Mouse (Mus musculus) gastrocnemius, adult 18-20 months (tissue): ENCODE measurements around the gene Tdgf1. TPM values are rescaled to one million over a fixed set of nuclear protein-coding genes. Genes with fewer than 3 reads are reported as not detected.

Experiments
- DNase-seq: peaks from one replicate; pipeline ENCODE4 v3.0.0; 2021; ENCODE audit warnings: low spot score
- long read RNA-seq, 2 experiments: library from polyadenylated mRNA; stranded (forward); transcript quantifications; one replicate each; pipeline ENCODE4 v2.0.0; 2021
- total RNA-seq, 2 experiments: library from RNA; stranded (reverse); gene quantifications; 2 replicates each; pipeline ENCODE4 v1.2.3; 2021

The Tdgf1 gene
- not detected for total RNA-seq
- long read RNA-seq, experiment 1, result 0 reads
- long read RNA-seq, experiment 2, result 0 reads

DNA sequence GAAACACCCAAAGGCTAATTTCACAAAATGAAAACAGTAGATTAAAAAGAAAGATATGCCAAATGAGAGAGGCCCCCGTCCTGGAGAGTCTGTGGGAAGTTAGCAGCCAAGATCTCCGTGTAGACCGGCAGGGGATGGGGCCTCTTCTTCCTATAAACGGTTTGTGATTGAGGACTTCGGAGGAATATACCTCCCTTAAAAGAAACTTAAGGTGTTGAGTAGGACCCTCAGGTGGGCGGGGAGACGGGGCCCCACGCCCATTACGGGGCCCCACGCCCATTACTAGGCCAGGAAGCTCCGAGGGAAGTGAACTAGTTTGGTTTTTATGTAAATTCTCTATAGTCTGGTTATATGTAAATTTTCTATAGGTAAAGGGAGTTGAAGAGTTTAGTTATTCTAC, at the start of gene Tdgf1:
TSS of gene Tdgf1 (minus strand) at position 233 of the 400 bp plus-strand sequence.
- no peak for DNase-seq

DNA sequence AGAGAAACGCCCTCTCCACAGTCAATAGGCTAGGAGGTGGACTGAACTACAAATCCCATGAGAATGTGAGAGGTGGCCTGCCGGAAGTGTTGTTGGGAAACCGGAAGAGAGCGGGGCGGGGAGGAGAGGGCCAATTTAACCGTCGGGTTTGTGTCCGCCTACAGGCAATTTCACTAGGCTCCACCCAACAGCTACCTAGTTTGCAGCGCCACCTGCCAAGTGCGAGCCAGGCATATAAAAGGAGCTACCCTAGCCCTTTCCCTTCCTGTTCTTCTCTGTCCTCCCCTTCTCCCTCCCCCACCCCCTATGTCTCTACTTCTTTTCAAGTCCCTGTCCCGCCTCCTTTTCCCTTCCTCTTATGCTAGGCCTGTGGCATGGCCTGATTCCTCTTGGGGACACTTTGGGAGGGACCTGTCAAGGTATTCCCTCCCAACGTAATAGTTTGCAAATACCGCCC, 48.8 kb upstream of the Tdgf1 start:
- DNase-seq, result peak; percentile 79

DNA sequence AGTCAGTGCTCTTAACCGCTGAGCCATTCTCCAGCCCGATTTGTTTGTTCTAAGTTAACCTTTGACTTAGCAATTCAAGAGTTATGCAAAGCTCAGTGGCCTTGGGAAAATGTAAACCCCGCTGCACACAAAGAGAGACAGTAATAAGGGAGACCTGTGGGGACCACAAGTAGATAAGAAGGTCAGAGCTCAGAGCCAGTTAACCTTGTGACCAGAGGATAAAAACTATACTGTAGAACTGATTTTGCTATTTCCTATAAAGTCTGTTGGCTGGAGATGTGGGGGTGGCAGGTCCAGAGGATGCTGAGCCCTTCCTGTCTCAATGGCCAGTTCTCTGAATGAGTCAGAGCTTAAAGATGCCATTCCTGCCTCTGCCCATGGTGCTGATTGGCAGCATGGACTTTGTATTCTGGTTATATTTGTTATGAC, 47.3 kb upstream of the Tdgf1 start:
- no peak for DNase-seq

DNA sequence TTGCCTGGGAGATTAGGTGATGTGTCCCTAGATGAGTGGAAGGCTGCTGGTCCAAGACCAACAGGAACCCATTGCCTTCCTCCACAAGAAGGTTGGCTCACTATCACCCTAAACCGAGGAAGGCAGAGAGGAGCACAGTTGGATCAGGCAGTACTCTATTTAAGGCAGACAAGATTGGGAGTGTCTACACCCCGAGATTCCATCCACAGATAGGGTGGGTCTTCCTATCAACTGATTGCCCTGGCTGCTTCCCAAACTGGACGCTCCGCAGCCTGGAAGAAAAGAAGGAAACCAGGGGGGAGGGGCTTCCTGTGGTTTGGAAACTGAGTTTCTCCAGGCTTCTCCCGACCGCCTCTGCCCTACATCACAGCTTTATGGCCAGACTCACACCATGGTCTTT, 44.2 kb upstream of the Tdgf1 start, which contains the start of gene Rtp3:
TSS of gene Rtp3 (minus strand) at position 380 of the 400 bp plus-strand sequence.
- peak; percentile 24 for DNase-seq

DNA sequence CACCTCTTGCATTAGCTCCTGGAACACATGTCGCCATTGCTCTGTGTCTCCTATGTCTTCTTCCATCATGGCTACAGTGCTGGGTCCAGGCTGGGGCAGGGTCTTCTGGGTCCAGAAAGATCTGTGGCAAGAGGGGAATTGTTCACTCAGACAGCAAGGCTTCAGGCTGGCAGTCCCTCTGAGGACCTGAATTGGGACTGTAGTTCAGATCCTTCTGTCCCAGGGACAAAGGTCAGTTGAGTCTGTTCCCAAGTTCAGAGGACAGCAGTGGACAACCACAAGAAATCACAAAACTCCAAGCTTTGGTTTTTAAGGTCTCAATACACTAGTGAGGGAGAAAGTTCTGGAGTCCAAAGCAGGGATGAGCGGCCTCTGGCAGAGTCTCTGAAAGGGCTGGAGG, 43.6 kb upstream of the Tdgf1 start:
- DNase-seq, result no peak

DNA sequence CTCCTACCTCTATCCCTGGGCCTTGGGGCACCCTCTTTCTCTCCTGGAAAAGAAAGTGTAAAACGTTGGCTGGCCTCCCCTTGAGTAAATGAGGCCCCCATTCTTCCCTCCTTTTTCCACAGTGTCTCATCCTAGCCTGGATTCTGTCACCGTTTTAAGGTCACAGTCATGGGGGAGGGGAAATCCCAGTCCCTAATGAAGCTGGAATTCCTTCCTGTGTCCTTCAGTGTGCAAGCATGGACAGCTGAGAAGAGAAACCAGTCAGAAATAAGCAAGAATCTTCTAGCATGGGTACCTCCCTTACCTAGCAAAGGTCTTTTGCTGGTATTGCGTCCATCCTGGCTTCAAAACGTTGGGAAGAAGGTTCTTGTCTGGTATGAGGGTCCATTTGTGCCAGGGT, 43.2 kb upstream of the Tdgf1 start:
- no peak for DNase-seq

DNA sequence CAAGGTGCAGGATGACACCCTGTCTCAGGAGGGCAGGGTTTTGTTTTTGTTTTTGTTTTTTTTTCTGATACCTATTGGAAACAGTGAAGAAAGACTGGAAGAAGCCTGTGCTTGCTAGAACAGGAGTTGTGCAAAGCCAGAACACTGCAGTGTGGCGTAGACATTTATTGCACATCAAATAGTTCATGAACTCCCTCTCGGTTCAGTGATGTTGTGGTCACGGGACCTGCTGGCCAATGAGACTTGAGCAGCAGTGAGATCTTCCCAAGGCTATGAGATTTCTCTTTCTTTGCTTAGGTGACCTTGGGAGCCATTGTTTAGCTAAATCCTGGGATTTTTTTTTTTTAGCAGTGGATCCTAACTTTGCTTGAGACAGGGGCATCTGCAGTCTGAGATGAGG, 42.1 kb upstream of the Tdgf1 start:
- no peak for DNase-seq

DNA sequence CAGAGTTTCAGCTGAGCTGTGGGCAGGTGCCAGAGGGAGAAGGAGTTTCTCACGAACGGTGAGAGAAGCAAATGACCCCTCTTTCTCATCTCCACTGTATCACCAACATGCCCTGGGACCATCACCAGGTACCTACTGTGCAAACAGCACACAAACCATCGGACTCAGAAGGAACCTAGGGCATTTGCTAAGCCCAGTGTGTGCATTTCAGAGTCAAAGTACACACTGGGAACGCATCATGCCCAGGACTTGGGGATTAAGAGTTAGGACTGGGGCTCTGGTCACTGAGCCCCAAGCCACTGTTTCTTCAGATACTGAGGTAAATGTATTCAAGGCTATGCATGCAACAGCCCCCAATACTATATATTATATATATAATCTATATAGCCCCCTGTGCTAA, 41.4 kb upstream of the Tdgf1 start:
- DNase-seq, result no peak

DNA sequence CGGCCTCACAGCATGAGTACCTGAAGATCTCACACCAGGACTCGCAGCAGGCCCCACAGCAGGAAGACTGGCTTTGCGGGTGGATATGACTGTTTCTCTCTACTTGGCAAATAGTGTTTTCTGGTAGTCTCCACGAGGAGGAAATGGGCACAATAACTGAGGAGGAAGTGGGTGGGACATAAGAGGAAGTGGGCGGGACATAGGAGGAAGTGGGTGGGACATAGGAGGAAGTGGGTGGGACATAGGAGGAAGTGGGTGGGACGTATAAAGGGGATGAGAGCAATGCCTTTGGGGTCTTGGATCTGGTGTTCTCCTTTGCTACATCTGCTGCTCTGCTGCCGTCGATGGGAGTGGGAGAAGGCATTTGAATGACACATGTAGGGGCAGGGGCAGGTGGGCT, 40.0 kb upstream of the Tdgf1 start:
- no peak for DNase-seq

DNA sequence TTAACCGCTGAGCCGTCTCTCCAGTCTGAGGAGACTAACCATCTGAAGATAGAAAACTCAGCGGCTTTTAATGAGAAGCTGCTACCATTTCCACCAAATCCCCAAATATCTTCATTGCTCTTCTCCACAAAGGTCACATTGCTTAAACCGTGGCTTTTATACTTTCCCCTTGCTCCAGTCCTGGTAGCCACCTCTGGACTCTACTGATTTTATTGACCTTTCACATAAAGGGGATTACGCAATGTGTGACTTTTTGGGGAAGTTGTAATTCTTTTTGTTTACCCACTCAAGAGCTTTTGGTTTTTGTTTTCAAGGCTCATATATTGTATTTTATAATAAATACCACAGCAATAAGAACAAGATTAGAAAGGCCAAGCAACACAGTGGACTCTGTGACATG, 39.6 kb upstream of the Tdgf1 start:
- DNase-seq, result no peak

DNA sequence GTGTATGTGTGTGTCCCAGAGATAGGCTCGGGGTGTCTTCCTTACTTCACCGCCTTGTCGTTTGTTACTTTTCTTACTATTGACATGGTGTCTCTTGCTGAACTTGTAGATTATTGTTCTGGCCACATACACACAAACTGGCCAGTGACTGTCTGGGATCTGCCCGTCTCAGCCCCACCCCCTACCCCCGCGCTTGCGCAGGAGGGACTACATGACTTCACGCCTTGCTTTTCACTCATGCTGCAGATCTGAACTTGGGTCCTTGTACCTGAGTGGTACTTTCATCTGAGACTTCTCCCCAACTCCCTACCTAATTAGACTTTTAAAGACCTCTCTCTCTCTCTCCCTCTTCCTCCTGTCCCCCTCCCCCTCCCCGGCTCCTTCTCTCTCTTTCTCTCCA, 38.1 kb upstream of the Tdgf1 start:
- no peak for DNase-seq

DNA sequence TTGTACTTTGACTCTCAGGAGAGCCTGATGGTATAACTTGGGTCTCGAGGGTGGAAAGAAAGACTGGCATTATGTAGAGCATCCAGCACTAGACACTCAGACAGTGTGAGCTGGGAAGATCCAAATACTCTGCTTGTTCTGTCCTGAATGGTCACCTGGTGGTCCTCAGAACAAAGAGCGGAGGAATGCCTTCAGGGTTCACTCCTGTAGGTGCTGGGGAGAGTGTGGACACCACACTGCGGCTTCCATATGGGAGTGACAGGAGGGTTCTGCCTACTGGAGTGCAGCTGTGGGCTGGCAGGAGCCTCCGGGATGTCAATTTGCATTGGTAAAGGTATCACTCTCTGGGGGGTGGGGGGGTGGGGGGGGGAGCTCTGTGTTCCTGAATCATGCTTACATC, 36.4 kb upstream of the Tdgf1 start:
- DNase-seq, result no peak

DNA sequence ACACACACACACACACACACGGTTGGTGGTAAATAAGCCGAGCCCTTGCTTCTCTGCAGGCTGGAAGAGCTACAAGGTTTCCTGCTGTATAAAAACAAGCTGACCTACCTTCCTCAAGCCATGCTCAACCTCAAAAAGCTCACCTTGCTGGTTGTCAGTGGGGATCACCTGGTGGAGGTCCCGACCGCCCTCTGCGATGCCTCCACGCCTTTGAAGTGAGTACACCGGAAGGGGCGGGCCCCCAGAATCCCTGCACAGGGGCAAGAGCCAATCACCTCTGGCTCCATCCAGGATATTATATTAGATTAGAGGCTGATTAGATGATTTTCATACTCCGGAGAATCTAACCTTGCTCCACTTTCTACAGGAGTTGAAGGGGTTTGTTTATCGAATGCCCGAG, 33.5 kb upstream of the Tdgf1 start:
- no peak for DNase-seq

DNA sequence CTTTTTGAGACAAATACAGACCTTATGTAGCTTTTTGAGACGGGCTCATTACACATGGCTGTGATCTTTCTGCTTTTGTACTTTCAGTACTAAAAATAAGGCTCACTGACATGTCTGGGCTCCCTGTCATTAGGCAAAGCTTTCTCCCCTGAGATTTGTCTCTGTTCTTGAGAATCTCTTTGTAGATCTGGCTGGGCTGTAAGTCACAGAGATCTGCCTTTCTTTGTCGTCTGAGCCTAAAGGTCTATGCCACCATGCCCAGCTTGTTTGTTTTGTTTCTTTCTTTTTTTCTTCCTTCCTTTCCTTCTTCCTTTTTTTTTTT, 19.9 kb upstream of the Tdgf1 start:
- no peak for DNase-seq

DNA sequence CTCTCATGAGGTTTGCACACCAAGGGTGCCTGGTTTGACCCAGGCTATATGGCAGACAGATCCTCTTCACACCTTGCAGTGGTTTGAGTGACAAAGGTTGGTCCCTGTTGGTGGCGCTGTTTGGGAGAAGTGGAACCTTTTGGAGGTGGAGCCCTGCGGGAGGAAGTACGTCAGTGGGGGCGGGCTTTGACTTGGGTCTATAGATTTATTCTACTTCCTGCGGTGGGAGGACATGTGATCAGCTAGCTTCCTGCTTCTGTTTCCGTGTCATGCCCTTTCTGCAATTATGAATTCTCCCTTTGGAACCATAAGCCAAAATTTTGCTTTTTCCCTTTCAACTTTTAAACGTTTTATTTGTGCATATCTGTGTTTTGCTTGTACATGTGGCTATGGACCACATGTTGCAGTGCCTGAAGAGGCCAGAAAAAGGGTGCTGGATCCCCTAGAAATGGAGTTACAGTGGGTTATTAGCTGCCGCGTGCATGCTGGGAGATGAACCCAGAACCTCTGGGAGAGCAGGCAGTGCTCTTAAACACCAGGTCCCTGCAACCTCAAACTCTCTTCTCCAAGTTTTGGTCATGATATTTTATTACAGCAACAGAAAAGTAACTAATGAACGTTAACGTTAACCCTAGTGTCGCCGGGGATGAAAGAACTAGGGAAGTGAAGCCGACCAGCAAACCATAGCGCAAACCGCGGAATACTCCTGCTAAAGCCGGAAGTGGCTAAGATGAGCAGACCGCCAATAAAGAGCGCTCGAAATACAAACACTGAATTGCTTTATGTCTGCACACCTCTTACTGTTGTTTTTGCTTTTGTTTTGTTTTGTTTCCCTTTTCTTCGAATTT, 19.3 kb upstream of the Tdgf1 start:
- no peak for DNase-seq

DNA sequence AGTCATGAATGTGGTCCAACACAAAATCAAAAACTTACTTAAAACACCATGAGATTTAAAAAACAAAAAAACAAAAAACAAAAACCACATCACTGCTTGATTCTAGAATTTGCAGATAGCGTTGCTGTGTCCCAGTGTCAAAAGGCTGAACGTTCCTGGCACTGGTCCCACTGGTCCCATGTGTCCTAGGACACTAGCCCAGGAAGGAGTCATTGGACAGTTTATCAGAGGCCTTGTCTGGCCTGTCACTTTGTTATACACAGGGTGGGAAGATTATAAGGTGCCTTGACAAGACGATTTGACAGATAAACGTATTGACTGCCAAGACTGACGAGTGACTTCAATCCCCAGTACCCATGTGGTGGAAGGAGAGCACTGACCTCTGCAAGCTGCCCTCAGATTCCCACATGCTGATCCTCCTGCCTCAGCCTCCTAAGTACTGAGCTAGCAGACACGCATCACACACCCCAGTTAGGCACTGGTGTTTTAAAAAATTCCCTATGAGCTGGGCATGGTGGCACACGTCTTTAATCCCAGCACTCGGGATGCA, 17.7 kb upstream of the Tdgf1 start:
- peak; percentile 43 for DNase-seq

DNA sequence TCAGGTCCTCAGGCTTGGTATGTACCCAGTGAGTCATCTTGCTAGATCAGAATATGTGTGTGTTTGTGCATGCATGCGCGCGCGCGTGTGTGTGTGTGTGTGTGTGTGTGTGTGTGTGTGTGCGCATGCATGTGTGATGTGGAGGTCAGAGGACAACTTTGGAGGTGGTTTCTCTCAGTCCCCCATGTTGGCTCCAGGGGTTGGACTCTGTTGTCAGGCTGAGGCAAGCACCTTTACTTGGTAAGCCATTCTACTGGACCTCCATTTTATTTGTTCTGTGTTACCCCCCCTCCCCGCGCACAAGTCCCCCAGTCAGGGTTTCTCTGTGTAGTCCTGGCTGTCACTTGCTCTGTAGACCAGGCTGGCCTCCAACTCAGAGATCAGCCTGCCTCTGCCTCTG, 15.4 kb upstream of the Tdgf1 start:
- no peak for DNase-seq

DNA sequence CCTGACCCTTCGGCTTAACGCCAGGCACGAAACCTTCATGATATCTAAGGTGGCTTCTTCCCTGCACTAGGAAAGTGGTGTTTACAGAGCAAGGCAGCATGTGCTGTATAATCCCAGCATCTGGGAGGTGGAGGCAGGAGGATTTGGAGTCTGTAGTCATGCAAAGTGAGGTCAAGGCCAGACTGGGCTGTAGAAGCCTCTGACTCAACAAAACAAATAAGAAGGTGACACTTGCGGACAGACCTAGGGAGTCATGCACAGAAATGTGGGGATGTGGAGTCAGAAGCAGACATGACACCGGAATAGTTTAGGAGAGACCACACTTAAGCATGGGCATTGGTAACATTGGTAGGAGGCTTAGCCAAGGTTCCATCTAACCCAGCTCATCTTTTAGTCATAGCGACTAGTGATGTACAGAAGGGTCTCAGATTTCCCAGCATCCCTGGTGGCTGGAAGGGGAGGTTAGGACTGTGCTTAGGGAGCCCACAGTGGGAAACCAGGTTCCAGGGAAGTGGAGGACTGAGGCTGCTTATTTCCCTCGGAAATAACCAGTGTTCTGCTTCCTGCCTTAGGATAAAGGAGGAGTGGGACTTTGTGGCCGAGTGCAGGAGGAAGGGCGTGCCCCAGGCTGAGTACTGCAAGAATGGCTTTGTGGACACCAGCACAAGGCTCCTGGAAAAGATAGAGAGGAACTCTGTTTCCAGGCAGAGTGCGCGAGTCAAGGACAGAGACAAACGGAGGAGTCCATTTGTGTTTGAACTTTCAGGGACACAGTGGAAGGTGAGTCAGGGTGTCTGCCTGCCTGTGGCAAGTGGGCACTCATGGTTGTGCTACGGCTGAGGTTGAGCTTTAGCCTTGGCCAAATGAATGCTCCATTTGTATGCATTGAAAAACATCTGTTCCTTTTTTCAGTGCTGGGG, 14.5 kb upstream of the Tdgf1 start:
- DNase-seq, result no peak

DNA sequence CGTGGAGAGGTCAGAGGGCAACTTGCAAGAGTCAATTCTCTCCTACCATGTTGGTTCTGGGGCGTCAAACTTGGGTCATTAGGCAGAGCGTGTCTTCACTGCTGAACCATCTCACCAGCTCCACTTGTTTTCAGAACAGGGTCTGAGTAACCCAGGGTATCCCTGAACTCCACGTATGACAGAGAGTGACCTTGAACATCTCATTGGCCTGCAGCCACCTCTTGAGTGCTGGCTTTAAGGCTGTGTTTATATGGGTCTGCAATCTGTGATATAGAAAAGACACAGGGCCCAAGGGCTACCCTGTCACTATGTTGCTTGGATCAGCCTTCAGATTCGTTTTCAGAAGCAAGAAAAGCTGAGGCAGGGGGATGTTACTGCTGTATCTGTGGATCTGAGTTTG, 13.7 kb upstream of the Tdgf1 start:
- no peak for DNase-seq

DNA sequence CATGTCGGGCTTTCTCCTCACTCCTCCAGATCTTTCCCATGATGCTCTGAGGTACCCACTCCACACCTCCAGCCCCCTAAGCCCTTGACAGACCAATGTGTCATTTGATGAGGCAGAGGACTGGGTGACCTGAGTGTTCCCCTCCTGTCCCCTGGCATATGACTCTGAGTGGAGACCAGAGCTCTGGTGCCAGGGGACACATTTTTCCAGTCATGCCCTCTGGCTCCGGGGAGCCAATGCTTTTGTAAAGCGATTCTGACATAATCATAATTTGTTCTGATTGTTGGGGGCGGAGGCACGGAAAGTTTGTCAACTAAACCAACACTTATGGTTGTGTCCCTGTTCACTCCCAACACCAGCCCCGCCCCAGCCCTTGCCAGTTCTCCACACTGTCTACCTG, 10.0 kb upstream of the Tdgf1 start:
- peak; percentile 58 for DNase-seq

DNA sequence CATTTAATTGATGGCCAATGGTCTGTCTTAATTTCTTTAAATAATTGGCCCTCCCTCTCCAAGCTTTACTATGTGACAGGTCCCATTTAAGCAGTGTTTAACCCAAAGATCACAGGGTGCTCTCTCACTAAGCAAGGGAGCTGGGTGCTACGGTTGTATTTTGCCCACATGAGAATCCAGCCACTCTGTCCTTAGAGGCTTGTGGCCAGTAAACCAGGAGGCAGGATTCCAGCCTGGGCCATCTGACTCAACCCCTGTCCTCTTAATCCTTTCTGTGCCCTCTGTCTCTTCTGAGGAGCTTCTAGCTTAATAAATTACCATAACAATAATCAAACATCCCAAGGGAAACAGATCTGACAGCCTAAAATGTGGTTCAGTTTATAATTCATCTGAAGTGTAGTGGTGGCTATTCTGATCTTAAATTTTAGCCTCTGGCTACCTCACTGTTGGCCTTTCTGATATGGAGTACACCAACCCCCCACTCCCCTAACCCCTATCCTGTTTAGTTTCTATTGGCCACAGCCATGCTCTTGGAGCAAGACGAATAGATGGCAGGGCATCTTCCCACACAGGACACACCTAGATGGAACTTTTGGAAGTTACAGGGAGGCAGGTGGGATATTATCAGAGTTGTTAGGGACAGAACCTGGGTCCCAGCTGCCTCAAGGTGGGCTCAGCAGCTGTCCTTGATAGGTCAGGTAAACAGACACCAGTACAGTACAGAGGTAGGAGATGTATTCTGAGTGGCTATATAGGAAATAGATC, 8.9 kb upstream of the Tdgf1 start:
- peak; percentile 32 for DNase-seq
